Mouse (Mus musculus) G1E (cell line): Measurements from ENCODE around the gene Tmtc3.

ENCODE experiments used
- CTCF ChIP-seq: IDR thresholded peaks from 2 replicates; pipeline ENCODE4 v1.5.1; 2012; ENCODE audit warnings: low read depth, low read length, inconsistent platforms, mixed read lengths
- GATA2 ChIP-seq: IDR thresholded peaks from 2 replicates; pipeline ENCODE4 v1.6.1; 2012; ENCODE audit warnings: low read depth, low read length, inconsistent platforms, borderline replicate concordance
- TAL1 ChIP-seq: conservative IDR thresholded peaks from 2 replicates; pipeline ENCODE4 v1.6.1; 2012; ENCODE audit warnings: low read depth, low read length, inconsistent platforms, mixed read lengths

DNA sequence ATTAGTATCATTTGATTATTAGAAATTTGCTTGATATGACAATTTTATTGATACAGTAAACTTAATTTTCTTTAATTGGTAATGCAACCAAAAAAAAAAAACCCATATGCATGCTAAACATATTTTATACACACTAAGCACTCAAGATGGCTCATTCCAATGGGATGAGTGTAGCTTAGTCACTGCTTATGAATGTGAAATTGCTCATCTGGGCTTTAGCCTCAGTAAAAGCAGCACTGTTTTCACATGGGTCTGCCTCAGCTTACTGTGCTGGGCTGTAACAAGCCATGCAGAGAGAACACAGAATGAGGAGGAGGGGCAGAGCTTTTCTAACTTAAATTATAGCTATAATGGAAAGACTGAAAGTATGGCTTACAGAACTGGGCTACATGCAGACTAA is 26.6 kb downstream of the Tmtc3 start:
- TF ChIP-seq CTCF (no peak), GATA2 (no peak), TAL1 (no peak)
